Mouse (Mus musculus): ENCODE data around the gene Arhgap28.

The Arhgap28 gene

GRCm38 (mm10) chr17:68003741-68004560 lies at the start of gene Arhgap28:
Arhgap28 (minus strand) TSS chr17:68004120.
- DNase-seq (ENCODE audit: low spot score), result peak; percentile 95

GRCm38 (mm10) chr17:68046341-68046675 lies 42.4 kb upstream of the Arhgap28 start:
- no peak for DNase-seq (ENCODE audit: low spot score)

GRCm38 (mm10) chr17:68045655-68046340 lies 41.9 kb upstream of the Arhgap28 start:
- DNase-seq (ENCODE audit: low spot score), result peak; percentile 8

- no peak for DNase-seq (ENCODE audit: low spot score)
Measured at GRCm38 (mm10) chr17:68042377-68042776, 38.5 kb upstream of the Arhgap28 start.

- no peak for DNase-seq (ENCODE audit: low spot score)
Measured at GRCm38 (mm10) chr17:68037011-68037410, 33.1 kb upstream of the Arhgap28 start.

- no peak for DNase-seq (ENCODE audit: low spot score)
Measured at GRCm38 (mm10) chr17:68029495-68029894, 25.6 kb upstream of the Arhgap28 start.

GRCm38 (mm10) chr17:68028519-68028918 lies 24.6 kb upstream of the Arhgap28 start:
- no peak for DNase-seq (ENCODE audit: low spot score)

- DNase-seq (ENCODE audit: low spot score), result no peak
Measured at GRCm38 (mm10) chr17:68024327-68024726, 20.4 kb upstream of the Arhgap28 start.

- DNase-seq (ENCODE audit: low spot score), result no peak
Measured at GRCm38 (mm10) chr17:68019466-68020065, 15.6 kb upstream of the Arhgap28 start.

GRCm38 (mm10) chr17:68017095-68017494 lies 13.2 kb upstream of the Arhgap28 start:
- DNase-seq (ENCODE audit: low spot score), result no peak

GRCm38 (mm10) chr17:68011606-68012005 lies 7.7 kb upstream of the Arhgap28 start:
- DNase-seq (ENCODE audit: low spot score), result no peak

GRCm38 (mm10) chr17:68010041-68010440 lies 6.1 kb upstream of the Arhgap28 start:
- no peak for DNase-seq (ENCODE audit: low spot score)

GRCm38 (mm10) chr17:68004581-68005330 lies 836 bp upstream of the Arhgap28 start:
- DNase-seq (ENCODE audit: low spot score), result no peak

- no peak for DNase-seq (ENCODE audit: low spot score)
Measured at GRCm38 (mm10) chr17:68002608-68003595, 1.0 kb downstream of the Arhgap28 start.

GRCm38 (mm10) chr17:67999801-68000200 lies 4.1 kb downstream of the Arhgap28 start:
- DNase-seq (ENCODE audit: low spot score), result no peak

GRCm38 (mm10) chr17:67996769-67997155 lies 7.2 kb downstream of the Arhgap28 start:
- DNase-seq (ENCODE audit: low spot score), result no peak

- peak; percentile 33 for DNase-seq (ENCODE audit: low spot score)
Measured at GRCm38 (mm10) chr17:67996097-67996768, 7.7 kb downstream of the Arhgap28 start.

- DNase-seq (ENCODE audit: low spot score), result no peak
Measured at GRCm38 (mm10) chr17:67995277-67995819, 8.6 kb downstream of the Arhgap28 start.

- DNase-seq (ENCODE audit: low spot score), result no peak
Measured at GRCm38 (mm10) chr17:67994861-67995260, 9.1 kb downstream of the Arhgap28 start.

GRCm38 (mm10) chr17:67993371-67994045 lies 10.4 kb downstream of the Arhgap28 start:
- DNase-seq (ENCODE audit: low spot score), result no peak

Data from urinary bladder, postnatal 14 days (tissue).